Mouse (Mus musculus) layer of hippocampus, adult 2 months (tissue): ENCODE measurements around the gene Vapa. TPM values are rescaled to one million over a fixed set of nuclear protein-coding genes. Genes with fewer than 3 reads are reported as not detected.

Experiments used
- DNase-seq, 2 experiments: peaks; one replicate each; pipeline ENCODE4 v3.0.0; 2022; ENCODE audit warnings: low spot score in 2 of 2
- H3K27ac ChIP-seq: fragments of 200-600 bp; 2 replicates; pipeline ENCODE4 v1.8.1; 2022
- H3K4me3 ChIP-seq: fragments of 200-600 bp; 2 replicates; pipeline ENCODE4 v1.8.1; 2022; ENCODE audit warnings: mild to moderate bottlenecking
- CTCF ChIP-seq: fragments of 200-600 bp; conservative IDR thresholded peaks from 2 replicates; pipeline ENCODE4 v1.8.1; 2022; ENCODE audit warnings: antibody characterized with exemption, mild to moderate bottlenecking, moderate library complexity
- total RNA-seq, 2 experiments: library from RNA; stranded (reverse); gene quantifications; 2 replicates each; pipeline ENCODE4 v1.2.3; 2021

Vapa gene
- total RNA-seq, 2 experiments from 2014 or later, result 131 to 137 TPM

GRCm38 (mm10) chr17:65612391-65613141 lies 789 bp downstream of the Vapa start:
- peak; percentile 13 to 25 for DNase-seq
- Histone ChIP-seq H3K27ac (peak overlapping the region; percentile 100), H3K4me3 (peak overlapping the region; percentile 90)
- no peak for TF ChIP-seq CTCF

- TF ChIP-seq CTCF, result no peak
- H3K27ac ChIP-seq, result no peak overlapping the region
- H3K4me3 ChIP-seq, result peak overlapping the region; percentile 90
- no peak for DNase-seq
Observed at GRCm38 (mm10) chr17:65611721-65612120, 1.6 kb downstream of the Vapa start.

GRCm38 (mm10) chr17:65608743-65609142 lies 4.6 kb downstream of the Vapa start:
- Histone ChIP-seq H3K27ac (no peak overlapping the region), H3K4me3 (no peak overlapping the region)
- TF ChIP-seq CTCF, result no peak
- no peak for DNase-seq

GRCm38 (mm10) chr17:65608312-65608687 lies 5.1 kb downstream of the Vapa start:
- TF ChIP-seq CTCF, result no peak
- no peak for DNase-seq
- Histone ChIP-seq H3K4me3 (no peak overlapping the region), H3K27ac (no peak overlapping the region)

GRCm38 (mm10) chr17:65607574-65608311 lies 5.6 kb downstream of the Vapa start:
- no peak for TF ChIP-seq CTCF
- no peak for DNase-seq
- H3K27ac ChIP-seq, result no peak overlapping the region
- H3K4me3 ChIP-seq, result no peak overlapping the region; the same call in 1 of the 2 replicates

GRCm38 (mm10) chr17:65606014-65606413 lies 7.3 kb downstream of the Vapa start:
- no peak for TF ChIP-seq CTCF
- H3K27ac ChIP-seq, result no peak overlapping the region
- no peak for DNase-seq
- H3K4me3 ChIP-seq, result no peak overlapping the region

- TF ChIP-seq CTCF, result no peak
- Histone ChIP-seq H3K4me3 (no peak overlapping the region), H3K27ac (no peak overlapping the region)
- no peak for DNase-seq
Observed at GRCm38 (mm10) chr17:65604892-65605291, 8.5 kb downstream of the Vapa start.

GRCm38 (mm10) chr17:65604315-65604714 lies 9.0 kb downstream of the Vapa start:
- TF ChIP-seq CTCF, result 0 out of 2 replicates have a peak, but pooled peaks have one; percentile 9
- H3K4me3 ChIP-seq, result no peak overlapping the region
- no peak for DNase-seq
- no peak overlapping the region for H3K27ac ChIP-seq

- H3K27ac ChIP-seq, result no peak overlapping the region
- no peak for TF ChIP-seq CTCF
- no peak for DNase-seq
- H3K4me3 ChIP-seq, result no peak overlapping the region
Observed at GRCm38 (mm10) chr17:65597857-65598486, 15.4 kb downstream of the Vapa start.

- DNase-seq, result no peak
- Histone ChIP-seq H3K27ac (no peak overlapping the region), H3K4me3 (no peak overlapping the region)
- TF ChIP-seq CTCF, result no peak
Observed at GRCm38 (mm10) chr17:65594687-65595086, 18.7 kb downstream of the Vapa start.

- no peak for TF ChIP-seq CTCF
- no peak for DNase-seq
Observed at GRCm38 (mm10) chr17:65586892-65587291, 26.5 kb downstream of the Vapa start.

GRCm38 (mm10) chr17:65581440-65581839 lies 31.9 kb downstream of the Vapa start:
- Histone ChIP-seq H3K27ac (no peak overlapping the region), H3K4me3 (no peak overlapping the region)
- TF ChIP-seq CTCF, result no peak
- no peak for DNase-seq

More at GRCm38 (mm10) chr17:65586892-65587291, 26.5 kb downstream of the Vapa start:
- Histone ChIP-seq H3K27ac (no peak overlapping the region), H3K4me3 (no peak overlapping the region)

- H3K4me3 ChIP-seq, result no peak overlapping the region
- no peak overlapping the region for H3K27ac ChIP-seq
- DNase-seq, result no peak
- no peak for TF ChIP-seq CTCF
Observed at GRCm38 (mm10) chr17:65579766-65580165, 33.6 kb downstream of the Vapa start.

- Histone ChIP-seq H3K27ac (no peak overlapping the region), H3K4me3 (no peak overlapping the region)
- no peak for DNase-seq
- peak; percentile 78 for TF ChIP-seq CTCF
Observed at GRCm38 (mm10) chr17:65575339-65575738, 38.0 kb downstream of the Vapa start.
